Mouse (Mus musculus) forebrain, embryonic 16.5 days (tissue): ENCODE measurements around the gene Gpr132. TPM values are rescaled to one million over a fixed set of nuclear protein-coding genes. Genes with fewer than 3 reads are reported as not detected.
"Not testable (repeated sequence)": the region's sequence is repeated elsewhere in the genome, so short reads cannot be mapped to it uniquely, and the experiment has no call there.

Experiments used
- ATAC-seq: fragments of 200-750 bp; cut with Nextera tagmentation; 2 replicates; pipeline ENCODE4 v1.8.0; 2017; ENCODE audit warnings: mild to moderate bottlenecking, moderate library complexity
- H3K27ac ChIP-seq: fragments of 300-500 bp; sonication (generic); 2 replicates; pipeline ENCODE4 v1.5.1; 2014; ENCODE audit warnings: low read length, control low read depth
- H3K27me3 ChIP-seq: fragments of 300-500 bp; sonication (generic); replicated peaks from 2 replicates; pipeline ENCODE4 v1.6.1; 2014; ENCODE audit warnings: low read length; ENCODE audit not compliant: control insufficient read depth, insufficient read depth
- H3K36me3 ChIP-seq: fragments of 300-500 bp; sonication (generic); 2 replicates; pipeline ENCODE4 v1.6.1; 2014; ENCODE audit not compliant: control insufficient read depth, insufficient read depth
- H3K4me1 ChIP-seq: fragments of 300-500 bp; sonication (generic); replicated peaks from 2 replicates; pipeline ENCODE4 v1.6.1; 2014; ENCODE audit warnings: low read length; ENCODE audit not compliant: control insufficient read depth, insufficient read depth
- H3K4me2 ChIP-seq: fragments of 300-500 bp; sonication (generic); 2 replicates; pipeline ENCODE4 v1.6.1; 2014; ENCODE audit warnings: mild to moderate bottlenecking, low read length, control low read depth
- H3K4me3 ChIP-seq: fragments of 300-500 bp; sonication (generic); replicated peaks from 2 replicates; pipeline ENCODE4 v1.5.1; 2014; ENCODE audit warnings: mild to moderate bottlenecking, low read length, control low read depth
- H3K9ac ChIP-seq: fragments of 300-500 bp; sonication (generic); replicated peaks from 2 replicates; pipeline ENCODE4 v1.6.1; 2014; ENCODE audit warnings: low read depth, low read length, control low read depth
- H3K9me3 ChIP-seq: fragments of 300-500 bp; sonication (generic); 2 replicates; pipeline ENCODE4 v1.6.1; 2016; ENCODE audit warnings: low read length; ENCODE audit not compliant: control insufficient read depth
- WGBS: fragments of 180-500 bp; shearing (Covaris S2); extraction: QIAGEN DNeasy Blood & Tissue Kit; methylation state at CpG from one replicate; pipeline ENCODE4 v1.1.7; 2014; 5-methylcytosine and 5-hydroxymethylcytosine counted together
- polyA plus RNA-seq: library from polyadenylated mRNA; unstranded; fragments of >200 nt; fragmentation: Nextera tagmentation; extraction: Ambion mirVana; gene quantifications from 2 replicates; pipeline ENCODE4 v1.2.1, GENCODE M21; 2015

The Gpr132 gene
- polyA plus RNA-seq, 1 experiment from 2014 or later, result not detected

DNA sequence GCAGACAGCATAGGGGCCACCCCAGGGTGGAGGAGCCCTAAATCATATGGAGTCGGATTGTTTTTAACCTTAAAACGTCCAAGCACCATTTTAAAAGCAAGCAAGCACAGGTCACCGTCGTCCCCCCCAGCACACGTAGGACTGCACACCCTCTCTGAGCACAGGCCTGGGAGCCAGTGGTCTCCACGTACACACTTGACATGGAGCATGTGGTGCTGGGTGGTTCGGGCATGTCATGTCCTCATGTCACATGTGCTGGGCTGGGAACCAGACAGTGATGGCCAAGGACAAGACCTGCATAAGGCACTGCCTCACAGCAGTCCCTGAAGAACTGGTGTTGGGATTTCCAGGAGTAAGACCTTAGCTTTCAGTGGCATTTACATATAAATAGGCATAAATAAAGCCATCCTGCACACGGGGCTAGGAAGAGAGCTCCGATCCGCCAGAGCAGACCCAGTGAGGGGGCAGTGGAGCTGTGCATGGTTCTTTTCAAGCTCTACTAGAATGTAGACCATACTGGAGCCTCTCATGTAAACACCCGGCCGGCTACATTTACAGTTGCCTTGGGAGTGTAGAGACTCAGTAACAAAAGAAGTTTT is 47.5 kb downstream of the Gpr132 start:
- Histone ChIP-seq H3K27me3 (no peaks in the 10 kb centered on the region), H3K9me3 (no peaks in the 10 kb centered on the region), H3K9ac (no peak overlapping the region), H3K4me3 (no peak overlapping the region), H3K27ac (no peak overlapping the region), H3K4me1 (peaks cover 13% of the 10 kb centered on the region), H3K4me2 (no peak overlapping the region), H3K36me3 (peaks cover 23% of the 10 kb centered on the region)
- ATAC-seq, result no peak
- WGBS, result 75% methylated on average over 12 of the region's 12 CpGs

DNA sequence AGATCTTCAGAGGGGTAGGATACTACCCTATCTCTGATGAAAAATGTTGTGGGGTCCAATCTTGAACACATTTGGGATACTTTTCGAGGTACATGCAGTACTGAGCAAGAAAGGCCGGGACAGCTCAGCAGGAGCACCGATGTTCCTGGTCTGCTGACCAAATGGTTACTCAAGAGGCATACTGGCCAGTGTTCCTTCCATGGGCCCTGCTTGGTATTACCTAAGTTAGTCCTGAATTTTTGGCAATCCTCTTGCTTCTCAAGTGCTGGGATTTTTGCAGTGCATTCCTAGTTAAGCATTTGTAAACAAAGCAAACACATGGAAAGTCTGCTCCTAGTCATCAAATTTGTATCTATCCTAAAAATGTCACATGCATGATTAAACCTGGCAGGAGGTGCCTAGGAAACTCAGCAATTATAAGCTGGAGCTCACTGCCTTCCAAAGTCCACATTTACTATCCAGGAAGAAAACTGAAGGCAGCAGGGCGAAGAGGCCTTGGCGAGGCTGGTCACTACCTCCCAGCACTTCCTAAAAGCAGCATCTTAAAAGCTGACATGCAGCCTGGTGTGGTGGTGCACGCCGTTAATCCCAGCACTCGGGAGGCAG is 48.9 kb downstream of the Gpr132 start:
- Histone ChIP-seq H3K27me3 (no peaks in the 10 kb centered on the region), H3K36me3 (peaks cover 23% of the 10 kb centered on the region), H3K9ac (no peak overlapping the region), H3K4me3 (no peak overlapping the region), H3K4me2 (no peak overlapping the region), H3K4me1 (peaks cover 10% of the 10 kb centered on the region), H3K27ac (no peak overlapping the region), H3K9me3 (no peaks in the 10 kb centered on the region)
- ATAC-seq, result no peak
- WGBS, result 91% methylated on average over 8 of the region's 8 CpGs

DNA sequence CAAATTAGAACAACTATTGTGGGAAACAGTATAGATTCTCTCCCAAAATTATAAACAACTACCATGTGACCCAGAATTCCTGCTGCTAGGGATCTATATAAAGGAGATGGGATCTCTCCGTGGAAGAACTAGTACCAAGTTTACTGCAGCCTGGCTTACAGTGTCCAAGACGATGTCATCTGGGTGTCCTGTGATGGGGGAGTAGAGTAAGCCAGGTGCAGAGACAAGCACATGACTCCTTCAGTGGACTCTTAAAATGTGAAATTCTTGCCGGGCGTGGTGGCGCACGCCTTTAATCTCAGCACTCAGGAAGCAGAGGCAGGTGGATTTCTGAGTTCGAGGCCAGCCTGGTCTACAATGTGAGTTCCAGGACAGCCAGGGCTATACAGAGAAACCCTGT is 51.2 kb downstream of the Gpr132 start:
- not testable (repeated sequence) for H3K9ac ChIP-seq, H3K4me1 ChIP-seq, H3K27ac ChIP-seq, H3K4me3 ChIP-seq, ATAC-seq, H3K4me2 ChIP-seq, H3K9me3 ChIP-seq, H3K27me3 ChIP-seq
- peaks cover 23% of the 10 kb centered on the region for H3K36me3 ChIP-seq
- whole genome bisulfite sequencing, result 86% methylated on average over 7 of the region's 7 CpGs

DNA sequence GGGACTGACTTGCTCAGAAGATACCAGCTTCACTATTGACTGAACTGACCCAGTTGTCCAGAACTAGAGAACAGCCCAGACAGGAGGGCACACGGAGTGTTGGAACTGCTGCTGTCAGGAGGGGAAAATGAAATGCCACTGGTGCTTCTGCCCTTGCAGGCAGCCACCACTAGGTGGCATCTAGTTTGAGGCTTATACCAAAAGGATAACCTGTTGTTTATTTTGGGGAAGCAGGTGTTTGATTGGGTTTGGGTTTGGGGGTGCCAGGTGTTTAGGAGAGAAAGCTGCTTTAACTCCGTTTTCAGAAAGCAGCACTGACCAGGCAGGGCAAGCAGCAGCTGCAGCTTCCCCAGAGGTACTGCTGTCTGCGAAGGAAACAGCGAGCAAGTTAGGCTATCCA is 51.7 kb downstream of the Gpr132 start:
- no peak overlapping the region for H3K4me3 ChIP-seq
- H3K4me2 ChIP-seq, result no peak overlapping the region
- H3K9me3 ChIP-seq, result no peaks in the 10 kb centered on the region
- peaks cover 20% of the 10 kb centered on the region for H3K36me3 ChIP-seq
- 53% methylated on average over 4 of the region's 4 CpGs for WGBS
- no peak for ATAC-seq
- H3K4me1 ChIP-seq, result no peaks in the 10 kb centered on the region
- no peak overlapping the region for H3K27ac ChIP-seq
- no peaks in the 10 kb centered on the region for H3K27me3 ChIP-seq
- H3K9ac ChIP-seq, result no peak overlapping the region

DNA sequence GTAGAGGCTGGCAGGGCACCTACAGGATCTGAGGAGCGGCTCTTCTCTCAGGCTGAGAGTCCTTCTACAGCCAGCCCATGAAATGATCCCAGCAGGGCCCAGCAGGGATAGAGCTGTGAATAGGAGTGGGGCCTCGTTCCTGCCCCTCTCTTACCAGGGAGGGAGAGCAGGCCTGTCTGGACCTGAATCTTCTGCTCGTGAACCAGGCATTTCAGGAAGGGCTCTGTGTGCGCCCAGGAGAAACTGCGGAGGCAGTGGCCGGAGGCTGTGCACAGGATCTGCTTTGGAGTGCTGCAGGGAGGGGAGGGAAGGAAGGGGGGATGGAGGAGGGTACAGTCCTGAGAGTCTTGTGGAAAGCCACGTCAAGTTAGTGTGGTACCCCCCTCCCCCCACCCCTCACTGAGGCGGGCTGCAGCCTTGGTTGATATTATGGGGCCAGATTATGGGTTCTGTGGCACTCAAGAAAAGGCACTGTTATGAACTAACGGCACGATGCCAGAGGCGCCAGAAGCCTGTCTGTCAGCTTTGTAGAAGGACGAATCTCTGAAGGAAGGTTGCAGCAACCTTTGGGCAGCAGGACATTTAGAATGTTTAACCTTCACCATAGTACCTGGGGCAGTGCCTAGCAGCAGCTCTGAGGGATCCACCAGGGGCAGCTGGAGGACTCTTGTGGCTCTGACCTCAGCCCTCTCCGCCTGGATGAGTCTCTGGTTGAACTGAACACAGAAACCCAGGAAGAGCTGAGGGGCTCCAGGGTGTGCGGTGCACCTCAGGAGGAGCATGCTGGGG is 53.2 kb downstream of the Gpr132 start:
- Histone ChIP-seq H3K4me3 (no peak overlapping the region), H3K27me3 (no peaks in the 10 kb centered on the region), H3K27ac (no peak overlapping the region), H3K4me2 (no peak overlapping the region), H3K4me1 (peaks cover under 1% of the 10 kb centered on the region), H3K9me3 (no peaks in the 10 kb centered on the region), H3K36me3 (peaks cover 12% of the 10 kb centered on the region), H3K9ac (no peak overlapping the region)
- 77% methylated on average over 14 of the region's 14 CpGs for WGBS
- ATAC-seq, result no peak

DNA sequence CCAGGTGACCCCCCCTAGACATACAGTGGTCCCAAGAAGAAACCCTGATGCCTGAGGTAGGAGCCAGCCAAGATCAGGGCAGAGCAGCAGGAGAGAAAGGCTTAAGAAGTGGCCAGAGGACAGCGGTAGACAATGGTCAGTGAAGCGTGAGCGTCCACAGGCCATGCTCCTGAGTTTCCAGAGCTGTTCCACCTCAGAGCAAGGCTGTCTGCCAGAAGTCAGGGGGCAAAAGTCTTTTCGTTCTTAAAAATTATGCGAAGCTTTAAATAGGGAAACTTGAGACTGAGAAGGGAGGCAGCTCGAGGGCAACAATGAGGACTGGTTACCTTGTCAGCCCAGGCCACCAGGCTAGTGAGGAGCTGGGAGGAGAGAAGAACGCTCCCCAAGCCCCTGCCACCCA is 54.7 kb downstream of the Gpr132 start:
- Histone ChIP-seq H3K9ac (no peak overlapping the region), H3K27ac (no peak overlapping the region), H3K4me3 (no peak overlapping the region), H3K9me3 (no peaks in the 10 kb centered on the region), H3K4me1 (peaks cover 10% of the 10 kb centered on the region), H3K36me3 (peaks cover 4% of the 10 kb centered on the region; the same call in 1 of the 2 replicates), H3K4me2 (no peak overlapping the region), H3K27me3 (no peaks in the 10 kb centered on the region)
- ATAC-seq, result no peak
- WGBS, result 90% methylated on average over 7 of the region's 7 CpGs

DNA sequence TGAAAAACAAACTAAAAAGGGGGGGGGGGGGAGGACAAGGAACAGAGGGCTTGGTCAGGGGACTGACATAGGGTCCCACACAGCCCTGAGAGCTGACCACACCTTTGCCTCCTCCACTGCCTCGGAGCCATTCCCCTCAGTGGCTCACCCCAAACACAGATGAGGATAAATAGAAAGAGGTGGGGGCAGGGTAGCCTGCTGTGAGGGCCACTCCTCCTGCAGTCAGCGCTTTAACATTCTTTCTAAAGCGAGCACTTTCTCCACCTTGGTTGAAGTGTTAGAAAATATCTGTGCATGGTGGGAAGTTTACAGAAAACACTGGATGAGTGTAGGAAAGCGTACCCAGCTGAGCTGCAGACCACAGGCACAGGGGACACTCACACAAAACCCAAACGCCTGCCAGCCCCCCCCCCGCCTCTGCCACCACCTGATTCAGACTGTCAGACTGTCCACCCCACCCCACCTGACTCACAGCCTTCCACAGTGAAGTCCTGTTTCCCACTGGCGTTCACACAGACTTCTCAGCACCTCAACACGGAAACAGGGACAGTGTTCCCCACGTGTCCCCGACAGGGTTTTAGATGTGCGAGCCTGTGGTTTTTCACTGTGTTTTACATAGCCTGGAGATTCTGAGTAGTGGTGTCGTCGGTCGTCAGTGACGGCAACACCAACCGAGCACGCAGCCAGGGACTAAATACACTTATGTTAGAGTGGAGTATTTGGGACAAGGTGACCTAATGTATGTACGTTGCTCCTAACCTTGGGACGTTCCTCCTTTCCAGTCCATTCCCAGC is 57.7 kb downstream of the Gpr132 start:
- no peak overlapping the region for H3K4me3 ChIP-seq
- 64% methylated on average over 19 of the region's 19 CpGs for WGBS

DNA sequence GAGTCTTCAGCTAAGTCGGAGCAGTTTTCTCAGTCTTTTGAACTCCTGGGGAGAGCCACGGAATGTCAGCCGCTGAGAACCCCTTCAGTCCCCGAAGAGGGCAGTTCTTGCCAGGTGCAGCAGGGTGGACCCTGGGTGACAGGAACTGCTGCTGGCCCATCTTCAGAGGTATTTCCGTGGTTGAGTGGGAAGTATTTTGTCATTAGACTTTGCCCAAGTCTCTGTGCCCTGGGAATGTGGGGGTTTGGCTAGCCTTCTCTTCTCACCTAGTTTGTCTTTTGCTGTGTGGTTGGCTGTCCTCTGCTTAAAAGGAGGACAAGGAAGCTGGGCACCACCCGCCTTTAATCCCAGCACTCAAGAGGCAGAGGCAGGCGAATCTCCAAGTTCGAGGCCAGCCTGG is 58.4 kb downstream of the Gpr132 start:
- peak overlapping the region; percentile 57 for H3K9ac ChIP-seq
- peak overlapping the region; percentile 69 for H3K4me2 ChIP-seq
- no peak for ATAC-seq
- no peak overlapping the region for H3K27ac ChIP-seq
- no peaks in the 10 kb centered on the region for H3K27me3 ChIP-seq
- WGBS, result 24% methylated on average over 8 of the region's 8 CpGs
- no peaks in the 10 kb centered on the region for H3K9me3 ChIP-seq
- no peaks in the 10 kb centered on the region for H3K36me3 ChIP-seq
- peak overlapping the region; percentile 67 for H3K4me3 ChIP-seq
- peaks cover 15% of the 10 kb centered on the region for H3K4me1 ChIP-seq

More for the DNA sequence above, 57.7 kb downstream of the Gpr132 start:
- no peak for ATAC-seq
- Histone ChIP-seq H3K27ac (no peak overlapping the region), H3K4me2 (no peak overlapping the region), H3K9ac (no peak overlapping the region), H3K4me1 (peaks cover 15% of the 10 kb centered on the region), H3K27me3 (no peaks in the 10 kb centered on the region), H3K9me3 (no peaks in the 10 kb centered on the region), H3K36me3 (no peaks in the 10 kb centered on the region)
